Mouse (Mus musculus): ENCODE results near the gene Arhgap17. TPM values are rescaled to one million over a fixed set of nuclear protein-coding genes. Genes with fewer than 3 reads are reported as not detected.

The Arhgap17 gene
- total and polyA plus RNA-seq, 3 experiments = 2.6 to 124 (median 33.7) TPM

GRCm38 (mm10) chr7:123242241-123242640 lies 127.5 kb downstream of the Arhgap17 start:
- no peak overlapping the region for H3K4me3 ChIP-seq (ENCODE audit: control insufficient read depth in 1 of 2, insufficient read depth in 1 of 2, low read depth in 2 of 2, low read length in 2 of 2)
- peaks cover 2 to 4% of the 10 kb centered on the region in 2 experiments; a peak in 2 of 4 replicates for H3K4me1 ChIP-seq (ENCODE audit: control insufficient read depth in 1 of 2, insufficient read depth in 2 of 2, low read length in 2 of 2)
- H3K9me3 ChIP-seq (replicated peaks; ENCODE audit: insufficient read depth, low read length) = no peaks in the 10 kb centered on the region
- no peaks in the 10 kb centered on the region for H3K79me2 ChIP-seq (ENCODE audit: control insufficient read depth, insufficient read depth, low read length, poor library complexity)
- H3K36me3 ChIP-seq (ENCODE audit: control insufficient read depth in 1 of 2, insufficient read depth in 2 of 2, low read length in 2 of 2) = no peaks in the 10 kb centered on the region
- DNase-seq (ENCODE audit: low read depth, low spot score) = no peak
- no peak overlapping the region for H3K27ac ChIP-seq (ENCODE audit: control insufficient read depth, low read depth, low read length)
- peaks cover 0 to 3% of the 10 kb centered on the region in 2 experiments; a peak in 1 of 4 replicates for H3K27me3 ChIP-seq (ENCODE audit: control insufficient read depth in 1 of 2, insufficient read depth in 2 of 2, low read length in 2 of 2)
- H3K9ac ChIP-seq (ENCODE audit: control insufficient read depth, low read depth, low read length, poor library complexity, severe bottlenecking) = no peak overlapping the region
- TF ChIP-seq ZMIZ1 (IDR thresholded peaks at IDR 0.05; ENCODE audit: low read depth, low read length) = no peak
- no peak for TF ChIP-seq ETS1 (IDR thresholded peaks at IDR 0.05; ENCODE audit: low read depth, low read length)
- TF ChIP-seq GABPA (IDR thresholded peaks at IDR 0.05; ENCODE audit: low read depth, low read length) = no peak
- TF ChIP-seq MAFK (IDR thresholded peaks at IDR 0.05; ENCODE audit: borderline replicate concordance, low read depth, low read length) = no peak
- TF ChIP-seq POLR2AphosphoS2 (IDR thresholded peaks at IDR 0.05; ENCODE audit: low read length) = no peak
- TF ChIP-seq USF1 (IDR thresholded peaks at IDR 0.05; ENCODE audit: low read depth, low read length) = no peak
- TF ChIP-seq KAT2A (conservative IDR thresholded peaks at IDR 0.05; ENCODE audit: low read depth, low read length) = no peak
- no peak for TF ChIP-seq MYC (IDR thresholded peaks at IDR 0.05; ENCODE audit: low read depth, low read length)
- TF ChIP-seq POLR2AphosphoS5 (IDR thresholded peaks at IDR 0.05; ENCODE audit: borderline replicate concordance, low read depth, low read length) = no peak
- TF ChIP-seq NRF1 (IDR thresholded peaks at IDR 0.05; ENCODE audit: insufficient read depth, low read depth, low read length, poor library complexity, severe bottlenecking) = no peak
- TF ChIP-seq CTCF (IDR thresholded peaks at IDR 0.05 in 2 of 3, conservative IDR thresholded peaks at IDR 0.05 in 1 of 3; ENCODE audit: control insufficient read depth in 1 of 3, insufficient read depth in 1 of 3, low read depth in 2 of 3, low read length in 3 of 3, poor library complexity in 1 of 3, severe bottlenecking in 1 of 3) = no peak
- no peak for TF ChIP-seq JUND (IDR thresholded peaks at IDR 0.05; ENCODE audit: low read depth, low read length)
- TF ChIP-seq MXI1 (IDR thresholded peaks at IDR 0.05; ENCODE audit: low read depth, low read length) = no peak
- TF ChIP-seq ZKSCAN1 (IDR thresholded peaks at IDR 0.05; ENCODE audit: low read depth, low read length) = no peak
- TF ChIP-seq E2F4 (IDR thresholded peaks at IDR 0.05; ENCODE audit: borderline replicate concordance, low read depth, low read length) = no peak
- no peak for TF ChIP-seq MAX (IDR thresholded peaks at IDR 0.05; ENCODE audit: low read length)
- TF ChIP-seq HCFC1 (IDR thresholded peaks at IDR 0.05; ENCODE audit: low read depth, low read length) = no peak
- no peak for TF ChIP-seq MYB (IDR thresholded peaks at IDR 0.05; ENCODE audit: low read depth, low read length)
- no peak for TF ChIP-seq BHLHE40 (IDR thresholded peaks at IDR 0.05; ENCODE audit: borderline replicate concordance, low read depth, low read length)
- no peak for TF ChIP-seq RAD21 (IDR thresholded peaks at IDR 0.05; ENCODE audit: low read depth, low read length)

GRCm38 (mm10) chr7:123240064-123240463 lies 129.7 kb downstream of the Arhgap17 start:
- TF ChIP-seq SMC3 (IDR thresholded peaks at IDR 0.05; ENCODE audit: low read depth, low read length) (no peak), TCF12 (IDR thresholded peaks at IDR 0.05; ENCODE audit: low read depth, low read length) (no peak), USF1 (IDR thresholded peaks at IDR 0.05; ENCODE audit: low read depth, low read length) (no peak), TBP (IDR thresholded peaks at IDR 0.05; ENCODE audit: low read depth, low read length) (no peak), ELF1 (IDR thresholded peaks at IDR 0.05; ENCODE audit: low read depth, low read length) (no peak), JUND (IDR thresholded peaks at IDR 0.05; ENCODE audit: low read depth, low read length) (no peak), RCOR1 (IDR thresholded peaks at IDR 0.05; ENCODE audit: low read depth, low read length) (no peak), CHD1 (IDR thresholded peaks at IDR 0.05; ENCODE audit: low read depth, low read length) (no peak), MAFK (IDR thresholded peaks at IDR 0.05; ENCODE audit: borderline replicate concordance, low read depth, low read length) (no peak), UBTF (IDR thresholded peaks at IDR 0.05; ENCODE audit: borderline replicate concordance, insufficient read depth, low read depth, low read length) (no peak), POLR2A (IDR thresholded peaks at IDR 0.05; ENCODE audit: control insufficient read depth in 1 of 2, insufficient read depth in 1 of 2, low read depth in 1 of 2, low read length in 2 of 2, poor library complexity in 1 of 2) (no peak)

More at GRCm38 (mm10) chr7:123240064-123240463, 129.7 kb downstream of the Arhgap17 start:
- H3K9ac ChIP-seq (ENCODE audit: control insufficient read depth, low read depth, low read length, poor library complexity, severe bottlenecking) = no peak overlapping the region
- no peaks in the 10 kb centered on the region for H3K9me3 ChIP-seq (replicated peaks; ENCODE audit: insufficient read depth, low read length)
- H3K79me2 ChIP-seq (ENCODE audit: control insufficient read depth, insufficient read depth, low read length, poor library complexity) = no peaks in the 10 kb centered on the region
- no peak overlapping the region for H3K4me3 ChIP-seq (ENCODE audit: control insufficient read depth in 1 of 2, insufficient read depth in 1 of 2, low read depth in 2 of 2, low read length in 2 of 2)
- peaks cover 0 to 3% of the 10 kb centered on the region in 2 experiments; a peak in 1 of 4 replicates for H3K27me3 ChIP-seq (ENCODE audit: control insufficient read depth in 1 of 2, insufficient read depth in 2 of 2, low read length in 2 of 2)
- no peaks in the 10 kb centered on the region for H3K36me3 ChIP-seq (ENCODE audit: control insufficient read depth in 1 of 2, insufficient read depth in 2 of 2, low read length in 2 of 2)
- peaks cover 2 to 4% of the 10 kb centered on the region in 2 experiments; a peak in 2 of 4 replicates for H3K4me1 ChIP-seq (ENCODE audit: control insufficient read depth in 1 of 2, insufficient read depth in 2 of 2, low read length in 2 of 2)
- no peak overlapping the region for H3K27ac ChIP-seq (ENCODE audit: control insufficient read depth, low read depth, low read length)
- DNase-seq (ENCODE audit: low read depth, low spot score) = no peak
